Mouse (Mus musculus) gastrocnemius, adult 18-20 months (tissue): ENCODE measurements at regions not wholly inside any gene's neighbourhood (a gene's known extent, or its start where the extent isn't known, plus 50 kb on each side); places are given as distances from the start of the nearest gene placed in this dataset.

Source experiments
- DNase-seq: peaks from one replicate; pipeline ENCODE4 v3.0.0; 2021; ENCODE audit warnings: low spot score

DNA sequence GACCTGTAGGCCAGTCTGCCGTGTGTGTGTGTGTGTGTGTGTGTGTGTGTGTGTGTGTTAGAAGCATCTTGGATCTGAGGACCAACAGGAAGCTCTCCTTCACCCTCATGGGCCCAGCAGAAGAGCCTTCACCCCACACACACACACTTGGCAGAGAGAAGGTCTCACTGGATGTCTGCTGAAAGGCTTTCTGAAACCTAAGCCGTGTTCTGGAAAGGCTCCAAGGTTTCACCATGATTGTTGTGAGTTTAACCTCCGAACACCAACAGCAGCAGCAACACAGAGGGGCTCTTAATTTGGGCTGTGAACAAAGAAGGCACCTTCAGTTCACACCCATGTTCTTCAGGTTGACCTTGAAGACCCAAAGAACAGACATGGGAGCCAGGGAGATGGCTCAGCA lies 124.9 kb upstream of the Dynlrb2 start:
- no peak for DNase-seq

GRCm38 (mm10) chr8:116375758-116376157 lies 129.0 kb upstream of the Dynlrb2 start:
- DNase-seq = no peak

- no peak for DNase-seq
Observed at GRCm38 (mm10) chr8:116373063-116373462, 131.7 kb upstream of the Dynlrb2 start.

DNA sequence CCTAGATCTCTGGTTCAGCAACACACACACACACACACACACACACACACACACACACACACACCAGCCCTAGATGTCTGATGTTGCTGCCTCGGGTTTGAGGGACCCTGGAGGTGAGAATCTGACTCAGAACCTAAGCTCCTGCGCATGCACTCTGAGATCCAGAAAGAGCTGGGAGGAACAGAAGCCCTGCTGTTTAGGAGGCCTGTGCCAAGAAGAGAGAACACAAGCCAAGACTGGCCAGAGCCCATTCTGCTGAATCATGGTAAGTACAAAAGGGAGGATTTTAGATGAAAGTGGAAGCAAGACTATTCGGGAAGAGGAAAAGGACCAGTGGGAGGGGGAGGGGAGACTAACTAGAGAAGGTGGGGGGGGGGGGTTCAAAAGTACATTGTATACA lies 132.2 kb upstream of the Dynlrb2 start:
- DNase-seq = peak; percentile 69

DNA sequence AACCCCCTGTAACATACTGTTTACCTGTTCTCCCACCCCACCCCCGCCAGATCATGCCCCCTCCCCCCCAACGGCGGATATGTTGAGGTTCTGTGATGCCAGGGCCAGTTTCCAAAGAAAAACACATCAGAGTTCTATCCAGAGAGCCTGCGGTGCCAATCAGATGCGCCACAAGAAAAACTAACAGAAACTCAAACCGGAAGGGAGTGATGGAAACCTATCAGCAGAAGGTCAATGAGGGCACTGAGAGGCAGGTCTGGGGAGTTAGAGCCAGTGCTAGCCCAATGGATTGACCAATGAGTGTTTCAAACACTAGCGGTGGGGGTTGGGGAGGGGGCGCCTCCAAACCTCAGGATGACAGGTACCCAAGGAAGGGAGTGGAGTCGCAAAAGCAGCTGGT lies 132.7 kb upstream of the Dynlrb2 start:
- DNase-seq = no peak

DNA sequence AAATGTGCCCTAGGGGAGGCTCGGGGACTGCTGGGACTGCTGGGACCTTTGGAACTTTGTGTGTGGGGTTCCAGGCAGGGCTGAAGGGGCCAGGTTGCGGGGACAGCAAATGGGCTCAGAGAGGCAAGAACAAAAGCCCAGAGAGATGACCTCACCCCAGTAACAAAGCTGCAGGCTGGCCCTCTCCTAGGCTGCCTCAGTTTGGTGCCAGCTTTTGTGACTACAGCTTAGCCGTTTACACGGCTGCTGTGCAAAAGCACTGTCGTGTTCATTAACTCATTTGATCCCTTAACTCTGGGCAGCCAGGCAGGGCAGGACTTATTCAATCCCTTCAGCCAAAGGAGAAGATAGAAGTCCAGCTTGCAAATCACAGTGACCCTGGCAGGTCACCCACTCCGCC lies 137.3 kb upstream of the Dynlrb2 start:
- DNase-seq = no peak

GRCm38 (mm10) chr8:116366706-116367105 lies 138.1 kb upstream of the Dynlrb2 start:
- no peak for DNase-seq

DNA sequence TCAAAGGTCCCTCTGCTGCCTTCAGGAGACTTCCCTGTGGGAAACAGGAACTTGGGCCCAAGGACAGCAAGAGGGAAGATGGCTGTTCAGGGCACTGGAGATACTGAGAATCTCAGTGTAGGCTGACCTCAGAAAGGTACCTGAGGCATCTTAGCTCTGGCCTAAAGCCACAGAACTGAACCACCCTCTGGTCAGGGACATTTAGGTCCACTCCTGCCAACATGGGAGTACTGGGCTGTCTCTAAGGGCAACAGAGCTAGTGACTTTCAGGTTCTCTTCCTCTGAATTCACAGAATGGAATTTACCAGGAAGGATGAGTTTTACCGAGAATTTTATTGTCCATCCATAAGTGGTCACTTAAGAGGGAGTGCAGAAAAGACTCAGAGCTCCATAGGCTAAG lies 140.0 kb upstream of the Dynlrb2 start:
- DNase-seq = no peak

DNA sequence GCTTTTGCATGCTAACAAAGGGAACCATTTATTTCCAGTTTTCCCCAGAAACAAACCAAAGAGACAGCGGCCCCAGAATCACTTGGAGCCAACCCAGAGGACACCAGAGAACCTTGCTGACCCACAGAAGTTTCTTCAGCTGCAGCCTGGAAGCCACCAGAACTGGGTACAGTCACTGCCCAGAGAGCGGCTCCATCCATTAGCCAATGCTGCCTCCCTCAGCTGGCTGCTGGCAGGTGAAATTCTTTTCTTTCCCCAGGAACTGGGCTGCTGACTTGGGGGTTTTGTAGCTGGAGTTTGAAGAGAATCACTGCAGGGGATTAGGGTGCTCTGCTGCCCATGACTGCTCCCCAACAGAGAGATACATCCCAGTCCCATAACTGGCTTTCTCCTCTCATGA lies 140.6 kb upstream of the Dynlrb2 start:
- peak; percentile 11 for DNase-seq

GRCm38 (mm10) chr8:116362351-116362750 lies 142.4 kb upstream of the Dynlrb2 start:
- DNase-seq = no peak

- DNase-seq = no peak
Observed at GRCm38 (mm10) chr8:116359761-116360160, 145.0 kb upstream of the Dynlrb2 start.

DNA sequence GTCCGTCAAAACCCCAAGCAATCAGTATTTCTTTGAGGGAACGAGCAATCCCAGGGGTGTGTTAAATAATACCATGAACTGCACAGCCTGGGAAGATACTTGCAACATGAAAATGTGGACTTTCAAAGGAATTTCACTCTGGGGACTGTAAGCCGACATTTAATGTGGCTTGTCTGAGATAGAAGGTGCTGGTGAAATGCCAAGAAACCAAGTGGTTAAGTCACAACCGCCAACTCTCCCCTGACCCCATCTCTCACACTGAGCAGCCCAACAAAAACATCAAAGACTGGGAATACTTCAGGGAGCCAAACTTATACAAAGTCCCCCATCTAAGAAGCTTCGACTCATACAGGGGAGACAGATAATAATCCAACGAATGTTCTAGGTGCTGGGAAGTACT lies 150.0 kb upstream of the Dynlrb2 start:
- DNase-seq = no peak

- DNase-seq = no peak
Observed at GRCm38 (mm10) chr8:116353911-116354310, 150.9 kb upstream of the Dynlrb2 start.

DNA sequence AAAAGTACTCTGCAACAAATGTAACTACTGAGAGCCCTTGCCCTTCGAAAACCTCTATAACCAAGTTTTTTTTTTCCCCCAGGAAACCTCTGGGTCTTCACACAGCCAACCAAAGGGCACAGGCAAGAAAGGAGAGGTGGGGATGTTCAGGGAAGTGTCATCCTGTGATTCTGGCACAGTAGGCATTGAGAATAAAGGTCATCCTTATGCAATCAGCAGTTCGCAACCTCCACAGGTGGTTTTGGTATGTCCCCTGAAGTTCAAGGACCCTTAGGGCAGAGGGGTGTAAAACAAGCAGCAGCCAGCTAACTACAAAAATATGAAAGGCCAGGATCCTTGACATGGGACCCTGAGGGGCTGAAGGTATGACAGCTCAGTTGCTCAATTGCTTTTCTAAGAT lies 152.1 kb upstream of the Dynlrb2 start:
- DNase-seq = no peak

GRCm38 (mm10) chr8:116348971-116349370 lies 155.8 kb upstream of the Dynlrb2 start:
- DNase-seq = no peak

DNA sequence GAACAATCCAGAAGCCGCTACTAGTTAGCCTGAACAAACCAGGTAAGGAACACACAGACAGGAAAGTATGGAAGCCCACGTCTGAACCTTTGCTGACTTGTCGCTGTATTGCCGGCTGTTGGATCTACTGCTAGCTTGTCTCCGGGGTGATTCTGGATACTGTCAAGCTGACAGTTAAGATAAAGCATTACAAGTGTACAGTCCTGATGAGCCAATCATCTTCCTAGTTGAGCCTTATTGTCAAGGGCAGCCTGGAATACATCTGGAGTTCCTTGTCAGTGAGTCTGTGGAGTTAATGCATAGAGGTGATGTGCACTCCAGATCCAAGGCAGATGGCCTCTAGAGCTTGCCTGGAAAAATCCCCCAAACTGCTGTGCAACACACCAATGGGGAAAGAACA lies 157.8 kb upstream of the Dynlrb2 start:
- no peak for DNase-seq

GRCm38 (mm10) chr8:116344590-116345222 lies 160.1 kb upstream of the Dynlrb2 start:
- DNase-seq = no peak

- no peak for DNase-seq
Observed at GRCm38 (mm10) chr8:116343534-116343933, 161.2 kb upstream of the Dynlrb2 start.

DNA sequence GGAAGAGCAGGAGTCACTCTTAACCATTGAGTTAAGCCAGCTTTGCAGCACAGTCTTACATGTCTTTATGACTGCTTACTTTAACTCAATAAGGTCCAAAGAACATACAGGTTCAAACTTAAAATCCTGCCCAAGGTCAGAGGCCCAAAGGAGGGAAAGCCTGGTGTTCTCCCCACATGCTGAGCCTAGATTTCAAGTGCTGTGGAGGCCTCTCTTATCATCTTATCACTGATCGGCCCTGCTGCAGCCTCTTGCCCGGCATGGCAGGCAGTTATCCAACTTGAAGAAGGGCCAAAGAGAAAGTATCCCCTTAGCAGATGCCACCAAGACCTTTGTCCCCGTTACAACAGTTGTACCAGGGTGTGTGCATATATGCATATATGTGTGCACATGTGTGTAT lies 170.0 kb upstream of the Dynlrb2 start:
- no peak for DNase-seq

DNA sequence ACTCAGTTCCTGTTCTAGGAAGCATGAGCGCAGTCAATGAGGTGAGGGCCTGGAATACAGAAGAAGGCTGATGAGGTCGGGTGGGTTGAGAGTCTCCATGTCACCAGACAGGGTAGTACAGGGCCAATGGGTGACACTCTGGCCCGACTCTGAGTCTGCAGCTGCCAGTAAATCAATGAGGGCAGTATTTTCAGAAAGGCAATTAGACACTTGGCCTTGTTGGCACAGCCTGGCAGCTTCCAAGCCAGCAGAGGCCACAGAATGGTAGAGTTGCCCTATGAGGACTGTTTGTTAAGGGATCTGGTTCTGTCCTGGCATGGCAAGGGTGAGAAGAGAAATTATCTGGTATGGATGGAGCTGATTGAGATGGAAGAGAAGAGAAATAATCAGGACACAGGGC lies 170.7 kb upstream of the Dynlrb2 start:
- DNase-seq = peak; percentile 14

GRCm38 (mm10) chr8:116320014-116320680 lies 184.6 kb upstream of the Dynlrb2 start:
- no peak for DNase-seq

DNA sequence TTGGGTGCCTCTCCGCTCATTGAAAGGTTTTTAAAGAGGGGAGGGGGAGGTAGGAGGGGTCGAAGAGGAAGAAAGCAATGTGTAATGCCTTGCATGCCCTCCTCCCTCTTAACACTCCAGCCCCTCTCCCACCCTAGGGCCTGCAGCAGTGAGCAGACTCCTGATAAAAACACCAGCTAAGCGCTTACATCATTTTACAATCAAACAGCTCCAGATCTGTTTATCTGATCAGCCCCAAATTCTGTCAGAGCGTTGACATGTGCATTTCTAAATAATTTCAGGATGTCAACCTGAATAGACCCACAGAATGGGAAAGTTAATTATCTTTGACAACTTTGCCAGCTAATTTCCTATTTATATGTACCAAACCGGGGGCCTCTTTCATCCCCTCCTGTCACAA lies 189.4 kb upstream of the Dynlrb2 start:
- no peak for DNase-seq

DNA sequence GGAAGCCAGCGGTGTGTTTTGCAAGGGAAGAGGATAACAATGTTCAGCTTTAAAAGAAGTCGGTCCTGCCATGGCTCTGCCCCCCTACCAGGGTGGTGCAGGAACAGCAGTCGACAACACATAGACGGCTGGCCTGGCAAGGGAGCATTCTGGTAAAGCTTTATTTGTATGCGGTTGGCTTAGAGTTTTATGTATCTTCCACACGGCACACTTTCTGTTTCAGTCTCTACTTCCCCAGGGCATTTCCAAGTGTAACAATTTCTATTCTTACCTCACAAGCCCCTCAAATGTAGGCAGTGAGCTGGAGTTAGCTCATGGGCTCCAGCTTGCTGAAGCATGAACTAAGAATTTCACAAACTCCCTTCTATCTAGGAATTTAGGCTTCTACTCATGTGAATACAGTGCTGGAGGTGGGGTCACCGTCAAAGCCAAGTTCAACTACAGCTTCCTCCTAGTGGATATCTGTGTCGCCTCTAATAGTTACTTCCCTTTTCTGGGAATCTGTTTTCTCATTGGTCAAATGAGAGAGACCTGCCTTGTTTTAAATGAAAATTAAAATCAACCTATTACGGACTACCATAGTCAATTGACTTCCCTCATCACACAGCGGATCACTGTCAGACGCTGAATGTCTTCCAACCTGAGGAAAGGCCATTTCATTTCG lies 190.2 kb upstream of the Dynlrb2 start:
- no peak for DNase-seq
